Mouse (Mus musculus) midbrain, embryonic 13.5 days (tissue): ENCODE measurements around the gene Spata2. TPM values are rescaled to one million over a fixed set of nuclear protein-coding genes. Genes with fewer than 3 reads are reported as not detected.

Experiments used
- ATAC-seq: fragments of 200-750 bp; cut with Nextera tagmentation; 2 replicates; pipeline ENCODE4 v1.8.0; 2017; ENCODE audit warnings: mild to moderate bottlenecking, moderate TSS enrichment, moderate library complexity
- H3K27ac ChIP-seq: fragments of 300-500 bp; sonication (generic); 2 replicates; pipeline ENCODE4 v1.5.1; 2015; ENCODE audit warnings: inconsistent platforms, mild to moderate bottlenecking, moderate library complexity
- H3K27me3 ChIP-seq: fragments of 300-500 bp; sonication (generic); 2 replicates; pipeline ENCODE4 v1.6.1; 2015; ENCODE audit warnings: mild to moderate bottlenecking, inconsistent platforms
- H3K36me3 ChIP-seq: fragments of 300-500 bp; sonication (generic); 2 replicates; pipeline ENCODE4 v1.6.1; 2015; ENCODE audit warnings: mild to moderate bottlenecking, inconsistent platforms
- H3K4me1 ChIP-seq: fragments of 300-500 bp; sonication (generic); replicated peaks from 2 replicates; pipeline ENCODE4 v1.6.1; 2015; ENCODE audit warnings: inconsistent platforms
- H3K4me2 ChIP-seq: fragments of 300-500 bp; sonication (generic); replicated peaks from 2 replicates; pipeline ENCODE4 v1.6.1; 2015; ENCODE audit warnings: moderate library complexity, mild to moderate bottlenecking, inconsistent platforms
- H3K4me3 ChIP-seq: fragments of 300-500 bp; sonication (generic); replicated peaks from 2 replicates; pipeline ENCODE4 v1.5.1; 2015; ENCODE audit warnings: mild to moderate bottlenecking, inconsistent platforms
- H3K9ac ChIP-seq: fragments of 300-500 bp; sonication (generic); replicated peaks from 2 replicates; pipeline ENCODE4 v1.6.1; 2015; ENCODE audit warnings: mild to moderate bottlenecking, inconsistent platforms
- H3K9me3 ChIP-seq: fragments of 300-500 bp; sonication (generic); 2 replicates; pipeline ENCODE4 v1.6.1; 2016; ENCODE audit warnings: mild to moderate bottlenecking, inconsistent platforms
- WGBS: fragments of 180-500 bp; shearing (Covaris S2); methylation state at CpG from one replicate; pipeline ENCODE4 v1.1.7; 2015; 5-methylcytosine and 5-hydroxymethylcytosine counted together
- polyA plus RNA-seq: library from polyadenylated mRNA; unstranded; fragments of >200 nt; fragmentation: Nextera tagmentation; extraction: Ambion mirVana; gene quantifications from 2 replicates; pipeline ENCODE4 v1.2.1, GENCODE M21; 2015

The Spata2 gene
- polyA plus RNA-seq, 1 experiment from 2014 or later = 30.2 TPM

DNA sequence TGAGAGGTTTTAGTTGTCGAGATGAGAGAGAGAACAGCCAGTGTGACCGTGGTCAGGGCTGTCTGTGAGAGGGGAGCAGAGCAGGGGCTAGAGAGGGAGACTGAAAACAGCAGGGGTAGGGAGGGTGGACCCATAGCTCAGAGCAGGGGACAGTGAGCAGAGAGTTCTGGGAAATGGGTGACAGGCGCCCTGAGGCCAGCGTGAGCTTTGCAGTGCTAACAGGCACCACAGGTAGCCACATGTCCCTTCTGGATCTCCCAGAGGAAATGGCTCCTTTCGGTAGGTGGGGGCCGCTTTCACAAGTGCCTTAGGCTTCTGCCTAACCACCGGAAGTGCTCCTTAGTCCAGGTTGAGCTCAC, 61.3 kb downstream of the Spata2 start:
- Histone ChIP-seq H3K4me1 (no peaks in the 10 kb centered on the region), H3K27ac (no peak overlapping the region), H3K9ac (no peak overlapping the region), H3K4me2 (no peak overlapping the region), H3K36me3 (peaks cover 66% of the 10 kb centered on the region), H3K9me3 (no peaks in the 10 kb centered on the region), H3K27me3 (no peaks in the 10 kb centered on the region), H3K4me3 (no peak overlapping the region)
- no peak for ATAC-seq
- 84% methylated on average over 7 of the region's 7 CpGs for WGBS

Other genes starting within 250 kb of the Spata2 start
- 10.6 and 11.2 TPM in 2 replicates for gene B4galt5, start 143.7 kb downstream of the Spata2 start, polyA plus RNA-seq
- 22.7 and 23.0 TPM in 2 replicates for gene Slc9a8, start 71.2 kb downstream of the Spata2 start, polyA plus RNA-seq
- 154 and 165 TPM in 2 replicates for gene Rnf114, start 242 bp downstream of the Spata2 start, polyA plus RNA-seq
- gene Snai1, start 45.3 kb upstream of the Spata2 start, polyA plus RNA-seq = 5.4 and 5.8 TPM in 2 replicates
- 298 and 301 TPM in 2 replicates for gene Ube2v1, start 139.2 kb upstream of the Spata2 start, polyA plus RNA-seq
- 9.8 and 11.2 TPM in 2 replicates for gene Gm20431, start 168.6 kb upstream of the Spata2 start, polyA plus RNA-seq
- gene Cebpb, start 196.0 kb upstream of the Spata2 start, polyA plus RNA-seq = 0.20 TPM in 1 of 2 replicates, not detected in the other
- gene Tmem189, start 196.9 kb upstream of the Spata2 start, polyA plus RNA-seq = 27.1 and 28.0 TPM in 2 replicates